Mouse (Mus musculus) right cerebral cortex, adult 2 months (tissue): ENCODE measurements around the gene Spata16.
"Not testable (repeated sequence)": the region's sequence is repeated elsewhere in the genome, so short reads cannot be mapped to it uniquely, and the experiment has no call there.

Experiments
- DNase-seq, 2 experiments: peaks; one replicate each; pipeline ENCODE4 v3.0.0; 2021 to 2022; ENCODE audit warnings: low spot score in 2 of 2

Gene Spata16

GRCm38 (mm10) chr3:26637402-26637801 lies at the start of gene Spata16:
Gene Spata16 (plus strand): TSS chr3:26637620.
- no peak for DNase-seq

- no peak for DNase-seq
Measured at GRCm38 (mm10) chr3:26604861-26605260, 32.6 kb upstream of the Spata16 start.

GRCm38 (mm10) chr3:26608531-26608930 lies 28.9 kb upstream of the Spata16 start:
- no peak for DNase-seq

- peak; percentile 20 for DNase-seq
Measured at GRCm38 (mm10) chr3:26639214-26639613, 1.8 kb downstream of the Spata16 start.

- DNase-seq: no peak
Measured at GRCm38 (mm10) chr3:26639851-26640250, 2.4 kb downstream of the Spata16 start.

GRCm38 (mm10) chr3:26640321-26641075 lies 3.1 kb downstream of the Spata16 start:
- DNase-seq: no peak

GRCm38 (mm10) chr3:26641351-26642249 lies 4.2 kb downstream of the Spata16 start:
- DNase-seq: no peak

GRCm38 (mm10) chr3:26644136-26644535 lies 6.7 kb downstream of the Spata16 start:
- DNase-seq: no peak

GRCm38 (mm10) chr3:26646834-26647233 lies 9.4 kb downstream of the Spata16 start:
- DNase-seq: no peak

- DNase-seq: peak; percentile 7 to 30
Measured at GRCm38 (mm10) chr3:26685832-26686231, 48.4 kb downstream of the Spata16 start.

GRCm38 (mm10) chr3:26709492-26709891 lies 72.1 kb downstream of the Spata16 start:
- DNase-seq: not testable (repeated sequence)

GRCm38 (mm10) chr3:26727526-26727925 lies 90.1 kb downstream of the Spata16 start:
- DNase-seq: no peak

GRCm38 (mm10) chr3:26750492-26750891 lies 113.1 kb downstream of the Spata16 start:
- DNase-seq: no peak

GRCm38 (mm10) chr3:26752441-26752840 lies 115.0 kb downstream of the Spata16 start:
- DNase-seq: no peak

GRCm38 (mm10) chr3:26793334-26794101 lies 156.1 kb downstream of the Spata16 start:
- no peak for DNase-seq

- DNase-seq: no peak
Measured at GRCm38 (mm10) chr3:26795851-26796538, 158.6 kb downstream of the Spata16 start.

- DNase-seq: no peak
Measured at GRCm38 (mm10) chr3:26796954-26797353, 159.5 kb downstream of the Spata16 start.

- DNase-seq: peak in 1 of 2 experiments; percentile 29
Measured at GRCm38 (mm10) chr3:26814307-26814706, 176.9 kb downstream of the Spata16 start.

- DNase-seq: no peak
Measured at GRCm38 (mm10) chr3:26815764-26816163, 178.3 kb downstream of the Spata16 start.

GRCm38 (mm10) chr3:26819398-26819797 lies 182.0 kb downstream of the Spata16 start:
- DNase-seq: no peak
